Mouse (Mus musculus): ENCODE results near the gene Ogg1.

Gene Ogg1

DNA sequence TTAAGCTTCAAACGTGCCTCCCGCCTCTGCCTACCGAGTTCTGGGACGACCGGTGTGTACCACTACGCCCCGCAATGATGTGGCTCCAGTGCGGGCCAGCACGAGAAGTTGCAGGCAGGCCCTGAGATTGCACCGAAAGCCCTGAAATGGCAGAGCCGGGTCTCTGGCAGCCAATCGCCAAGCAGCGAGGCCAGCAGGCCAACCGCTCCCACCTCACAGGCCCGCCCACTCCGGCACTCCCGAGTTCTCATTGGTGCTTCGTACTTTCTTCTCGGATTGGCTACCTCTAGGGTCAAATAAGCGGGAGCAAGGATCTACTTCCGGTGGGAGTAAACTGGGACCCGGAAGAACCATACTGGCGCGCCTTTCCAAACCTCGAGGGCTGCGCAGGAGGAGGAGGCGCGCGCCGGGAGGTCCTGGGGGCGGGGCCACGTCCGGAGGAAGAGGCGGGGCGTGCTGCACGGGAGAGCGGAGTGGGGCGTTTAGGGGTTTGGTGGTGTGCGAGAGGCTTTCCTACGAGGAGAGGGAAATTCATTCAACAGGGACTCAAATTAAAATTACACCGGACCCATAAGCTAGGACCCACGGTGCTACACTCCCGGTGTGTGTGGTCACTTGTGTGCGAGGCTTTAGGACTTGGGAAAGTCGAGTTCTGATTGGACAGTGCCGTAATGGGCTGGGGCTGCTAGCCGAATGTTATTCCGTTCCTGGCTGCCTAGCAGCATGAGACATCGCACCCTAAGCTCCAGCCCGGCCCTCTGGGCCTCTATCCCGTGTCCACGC, at the start of gene Ogg1:
Gene Ogg1 (plus strand): TSS at position 440 of the 783 bp plus-strand sequence.
- DNase-seq (ENCODE audit: low spot score in 2 of 2) = peak; percentile 99 to 100

DNA sequence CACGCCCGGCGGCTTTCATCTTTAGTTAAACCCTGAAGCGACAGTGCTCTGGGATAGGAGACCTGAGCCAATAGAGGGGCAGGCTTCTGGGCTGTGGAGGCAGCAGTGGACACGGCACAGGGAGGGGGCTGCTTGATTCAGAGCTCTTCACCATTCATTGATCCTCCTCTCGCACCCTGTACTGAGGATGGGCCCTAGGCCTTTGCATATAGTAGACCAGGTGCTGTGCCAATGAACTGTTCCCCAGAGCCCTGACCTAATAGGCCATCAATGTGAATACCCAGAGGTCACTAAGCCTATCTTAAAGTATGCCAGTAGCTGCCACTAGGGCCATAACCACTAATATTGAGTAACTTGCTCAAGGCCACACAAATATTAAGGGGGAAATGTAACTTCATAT, 45.1 kb upstream of the Ogg1 start:
- no peak for DNase-seq (ENCODE audit: low spot score in 2 of 2)

DNA sequence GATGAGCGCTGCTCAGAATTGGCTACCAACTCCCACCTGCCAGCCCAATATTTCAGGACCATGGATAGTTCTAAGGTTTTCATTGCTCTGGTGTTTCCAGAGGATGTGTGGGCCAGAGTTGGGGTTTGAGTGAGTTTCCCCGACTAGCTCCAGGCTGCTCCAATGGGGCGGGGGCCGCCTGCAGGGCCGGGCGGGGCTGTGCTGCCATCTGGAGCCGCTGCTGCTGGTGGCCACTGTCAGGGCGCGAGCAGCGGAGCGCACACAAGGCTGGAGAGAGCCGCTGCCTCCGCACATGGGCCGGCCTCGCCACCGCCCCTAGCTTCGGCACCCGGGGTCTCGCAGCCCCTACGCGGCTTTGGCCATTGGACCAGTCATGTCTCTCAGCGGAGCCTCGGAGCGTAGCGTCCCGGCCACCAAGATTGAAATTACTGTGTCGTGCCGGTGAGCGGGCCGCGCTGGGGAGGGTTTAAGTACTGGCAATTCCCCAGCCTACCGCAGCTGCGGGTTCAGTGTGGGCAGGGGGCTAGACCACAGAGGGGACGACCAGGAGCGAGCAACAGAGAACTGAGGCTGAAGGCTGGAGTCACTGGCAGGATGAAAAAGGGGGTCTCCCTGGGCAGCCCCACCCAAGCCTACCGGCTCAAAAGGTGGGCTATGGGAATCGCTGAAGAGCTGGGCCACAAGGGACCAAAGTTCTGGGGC, 44.5 kb upstream of the Ogg1 start, which contains the start of gene Cpne9:
Gene Cpne9 (plus strand): TSS at position 207 of the 702 bp plus-strand sequence.
- DNase-seq (ENCODE audit: low spot score in 2 of 2) = no peak

DNA sequence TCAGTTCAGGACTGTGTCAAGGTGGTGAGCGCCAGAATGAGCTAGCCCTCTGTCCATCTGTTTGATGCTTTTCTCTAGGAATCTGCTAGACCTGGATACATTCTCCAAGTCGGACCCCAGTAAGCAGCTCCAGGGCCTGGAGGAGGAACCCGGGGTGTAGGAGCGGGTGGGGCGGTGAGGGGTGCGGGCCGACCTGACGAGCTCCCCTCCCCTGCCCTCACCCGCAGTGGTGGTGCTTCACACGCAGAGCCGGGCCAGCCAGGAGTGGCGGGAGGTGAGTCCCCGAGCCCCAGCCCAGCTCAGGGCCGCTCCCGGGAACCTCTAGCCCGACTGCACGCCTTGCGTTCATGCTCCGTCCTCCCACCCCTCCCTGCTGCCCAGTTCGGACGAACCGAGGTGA, 43.8 kb upstream of the Ogg1 start:
- no peak for DNase-seq (ENCODE audit: low spot score in 2 of 2)

DNA sequence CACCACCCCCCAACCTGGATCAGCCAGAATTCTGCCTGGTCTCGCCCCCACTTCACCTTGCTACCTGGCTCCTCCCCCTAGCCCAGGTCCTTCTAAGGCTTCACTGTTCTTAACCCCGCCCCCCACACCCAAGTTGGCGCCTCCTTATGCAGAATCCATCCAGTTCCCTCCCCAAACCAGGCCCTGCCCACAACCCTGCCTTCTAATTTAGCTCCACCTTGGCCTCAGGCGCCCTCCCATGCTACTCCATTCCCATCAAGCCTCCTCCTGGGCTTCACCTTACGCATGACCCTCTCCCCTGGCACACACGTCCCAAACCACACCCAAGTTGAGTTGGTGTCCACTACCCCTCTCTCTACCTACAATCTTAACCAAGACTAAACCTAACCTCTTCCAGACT, 43.3 kb upstream of the Ogg1 start:
- no peak for DNase-seq (ENCODE audit: low spot score in 2 of 2)

DNA sequence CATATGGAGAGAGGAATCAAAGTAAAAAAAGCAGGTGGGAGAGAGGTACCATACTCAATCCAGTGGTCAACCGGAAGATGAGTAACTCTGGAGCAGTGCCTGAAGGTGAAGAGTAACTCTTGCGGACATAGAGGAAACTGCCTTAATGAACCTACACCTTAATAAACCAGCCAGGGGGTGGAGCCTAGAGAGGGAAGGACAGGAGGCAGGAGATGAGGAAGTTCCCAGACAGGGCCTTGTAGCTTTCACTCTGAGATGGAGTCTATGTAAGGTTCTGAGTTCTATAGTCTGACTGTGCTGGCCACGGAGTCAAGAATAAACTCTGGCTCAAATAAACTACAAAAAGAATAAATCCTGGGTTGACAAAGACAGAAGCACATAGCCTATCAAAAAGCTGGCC, 41.8 kb upstream of the Ogg1 start:
- no peak for DNase-seq (ENCODE audit: low spot score in 2 of 2)

DNA sequence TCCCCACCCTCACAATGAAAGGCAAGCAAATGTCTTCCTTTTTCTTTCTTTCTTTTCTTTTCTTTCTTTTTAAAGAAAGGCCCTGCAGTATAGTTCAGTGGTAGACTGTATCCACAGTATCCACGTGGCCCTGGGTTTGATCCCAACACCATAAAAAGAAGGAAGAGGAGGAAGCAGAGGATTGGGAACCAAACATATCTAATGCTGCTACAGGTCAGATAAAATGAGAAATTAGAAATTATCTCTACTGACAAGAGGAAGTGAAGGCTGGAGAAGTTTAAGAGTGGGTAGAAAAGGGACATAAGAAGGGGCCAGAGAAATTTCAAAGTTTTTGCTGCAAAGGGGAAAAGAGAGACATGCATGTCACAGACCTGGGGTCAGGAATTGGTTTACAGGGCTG, 40.5 kb upstream of the Ogg1 start:
- DNase-seq (ENCODE audit: low spot score in 2 of 2) = no peak

DNA sequence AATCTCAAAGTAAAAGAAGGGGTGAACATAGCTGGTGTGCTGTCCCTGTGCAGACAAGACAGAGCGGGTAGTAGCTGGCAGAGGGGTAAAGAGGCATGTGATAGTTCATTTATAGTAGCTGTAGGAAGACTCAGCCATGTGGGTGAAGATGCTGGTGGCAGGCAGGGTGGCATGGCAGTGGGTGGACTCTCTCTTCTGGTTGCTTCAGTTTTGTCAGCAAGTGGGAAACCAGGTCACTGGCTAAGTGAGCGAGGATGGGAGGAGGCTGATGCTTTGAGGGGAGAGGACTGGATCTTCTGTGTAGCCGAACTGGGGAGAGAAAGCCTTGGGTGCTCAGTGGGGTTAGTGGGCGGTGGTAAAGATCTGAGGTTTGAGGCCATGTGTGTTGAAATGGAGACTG, 39.5 kb upstream of the Ogg1 start:
- DNase-seq (ENCODE audit: low spot score in 2 of 2) = no peak

DNA sequence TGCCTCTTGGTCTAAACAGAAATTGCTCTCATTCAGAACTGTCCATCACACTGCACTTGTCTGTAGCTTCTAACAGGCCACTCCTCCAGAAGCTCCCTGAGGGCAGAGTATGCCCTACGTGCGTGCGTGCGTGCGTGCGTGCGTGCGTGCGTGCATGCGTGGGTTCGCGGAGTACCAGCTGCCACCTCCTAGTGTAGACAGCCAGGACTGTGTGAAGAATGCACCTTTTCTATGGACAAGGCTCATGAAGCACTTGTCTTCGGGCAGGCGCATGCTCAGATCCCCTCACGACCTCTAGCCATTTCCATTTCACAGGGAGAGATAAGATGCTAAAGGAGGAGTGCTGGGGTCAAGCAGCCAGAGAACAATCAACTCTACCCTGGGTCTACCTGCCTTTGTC, 37.4 kb upstream of the Ogg1 start:
- DNase-seq (ENCODE audit: low spot score in 2 of 2) = no peak

DNA sequence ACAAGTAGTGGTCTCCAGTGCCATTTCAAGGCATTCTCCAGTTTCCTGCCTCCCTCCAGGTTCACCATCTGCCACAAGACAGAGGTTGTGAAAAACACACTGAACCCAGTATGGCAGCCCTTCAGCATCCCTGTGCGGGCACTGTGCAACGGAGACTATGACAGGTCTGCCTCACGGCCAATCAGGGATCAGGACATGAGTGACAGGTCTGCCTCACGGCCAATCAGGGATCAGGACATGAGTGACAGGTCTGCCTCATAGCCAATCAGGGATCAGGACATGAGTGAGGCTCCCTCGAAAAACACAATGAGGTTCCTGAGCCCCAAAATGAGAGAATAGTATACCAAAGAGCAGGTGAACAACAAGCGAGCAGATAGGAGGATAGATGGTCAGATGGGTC, 36.4 kb upstream of the Ogg1 start:
- no peak for DNase-seq (ENCODE audit: low spot score in 2 of 2)

DNA sequence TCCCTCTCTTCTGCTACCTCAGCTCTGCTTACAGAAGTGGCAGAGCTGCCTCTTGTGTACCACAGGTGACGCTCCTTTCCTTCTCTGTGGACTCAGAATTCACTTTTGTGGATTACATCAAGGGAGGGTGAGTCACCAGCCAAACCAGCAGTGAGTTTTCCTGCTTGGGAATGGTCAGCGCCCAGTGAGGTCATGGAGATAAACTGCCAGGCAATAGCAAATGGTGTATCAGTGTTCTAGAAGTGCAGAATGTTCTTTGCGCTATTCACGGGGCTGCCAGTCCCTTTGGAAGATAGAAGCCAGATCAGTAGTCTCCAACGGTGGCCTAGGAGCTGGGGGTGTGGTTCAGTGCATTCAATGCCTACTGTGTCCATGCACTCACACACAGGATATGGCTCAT, 33.8 kb upstream of the Ogg1 start:
- DNase-seq (ENCODE audit: low spot score in 2 of 2) = no peak

DNA sequence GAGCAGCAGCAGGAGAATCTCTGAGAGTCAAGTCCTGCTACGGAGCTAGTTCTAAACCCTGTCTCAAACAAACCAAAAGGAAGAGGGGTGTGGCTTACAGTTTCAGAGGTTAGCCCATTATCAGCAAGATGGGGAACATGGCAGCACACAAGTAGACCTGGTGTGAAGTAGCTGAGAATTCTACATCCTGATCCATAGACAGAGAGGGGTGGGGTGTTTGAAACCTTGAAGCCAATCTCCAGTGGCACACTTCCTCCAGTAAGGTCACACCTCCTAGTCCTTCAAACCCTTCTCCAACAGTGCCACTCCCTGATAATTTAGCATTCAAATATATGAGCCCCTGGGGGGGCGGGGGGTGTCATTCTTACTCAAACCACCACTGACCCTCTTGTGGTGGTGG, 30.7 kb upstream of the Ogg1 start:
- DNase-seq (ENCODE audit: low spot score in 2 of 2) = no peak

DNA sequence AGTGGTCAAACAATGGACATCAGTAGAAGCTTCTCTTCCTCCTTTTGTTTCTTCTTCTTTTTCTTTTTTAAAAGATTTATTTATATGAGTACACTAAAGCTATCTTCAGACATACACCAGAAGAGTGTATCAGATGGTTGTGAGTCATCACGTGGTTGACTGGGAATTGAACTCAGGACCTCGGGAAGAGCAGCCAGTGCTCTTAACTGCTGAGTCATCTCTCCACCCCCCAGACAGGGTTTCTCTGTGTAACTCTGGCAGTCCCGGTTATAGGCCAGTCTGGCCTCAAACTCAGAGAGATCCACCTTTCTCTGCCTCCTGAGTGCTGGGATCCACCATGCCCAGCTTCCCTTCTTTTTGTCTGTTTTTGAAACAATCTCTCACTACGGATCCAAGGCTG, 30.1 kb upstream of the Ogg1 start:
- no peak for DNase-seq (ENCODE audit: low spot score in 2 of 2)

DNA sequence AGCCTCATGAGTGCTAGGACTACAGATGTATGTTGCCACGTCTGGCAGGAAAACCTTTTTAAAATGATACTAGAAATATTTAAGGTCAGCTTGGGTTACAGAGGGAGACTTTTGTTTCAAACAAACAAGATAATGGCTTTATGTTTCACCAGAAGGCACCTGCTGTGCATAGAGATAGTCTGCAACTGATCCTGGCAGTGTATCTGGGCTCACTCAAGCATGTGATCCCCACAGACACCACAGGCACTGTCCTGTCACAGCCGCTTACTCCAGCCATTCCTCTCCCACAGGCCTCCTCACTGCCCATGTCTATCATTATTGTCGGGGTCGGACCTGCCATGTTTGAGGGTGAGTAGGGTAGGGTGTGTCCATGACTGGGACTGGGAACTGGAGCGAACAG, 25.4 kb upstream of the Ogg1 start:
- no peak for DNase-seq (ENCODE audit: low spot score in 2 of 2)

DNA sequence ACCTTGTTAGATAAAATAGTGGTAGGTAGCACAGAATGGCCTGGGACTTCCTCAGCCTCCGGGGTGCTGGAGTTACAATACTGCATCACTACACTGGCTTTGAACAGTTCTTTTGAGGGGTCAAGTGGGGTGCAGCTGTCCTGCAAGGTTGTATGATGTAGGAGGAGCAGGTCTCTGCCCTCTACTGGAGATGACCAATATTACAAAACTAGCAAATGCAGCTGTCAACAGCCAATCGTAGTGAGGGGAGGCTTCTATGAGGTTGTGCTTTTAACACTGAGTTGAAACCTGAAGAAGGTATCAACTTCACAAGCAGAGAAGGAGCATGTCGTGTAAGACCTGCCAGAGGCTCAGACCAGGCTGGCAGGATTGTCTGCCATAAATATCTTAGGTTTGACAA, 24.5 kb upstream of the Ogg1 start:
- no peak for DNase-seq (ENCODE audit: low spot score in 2 of 2)

DNA sequence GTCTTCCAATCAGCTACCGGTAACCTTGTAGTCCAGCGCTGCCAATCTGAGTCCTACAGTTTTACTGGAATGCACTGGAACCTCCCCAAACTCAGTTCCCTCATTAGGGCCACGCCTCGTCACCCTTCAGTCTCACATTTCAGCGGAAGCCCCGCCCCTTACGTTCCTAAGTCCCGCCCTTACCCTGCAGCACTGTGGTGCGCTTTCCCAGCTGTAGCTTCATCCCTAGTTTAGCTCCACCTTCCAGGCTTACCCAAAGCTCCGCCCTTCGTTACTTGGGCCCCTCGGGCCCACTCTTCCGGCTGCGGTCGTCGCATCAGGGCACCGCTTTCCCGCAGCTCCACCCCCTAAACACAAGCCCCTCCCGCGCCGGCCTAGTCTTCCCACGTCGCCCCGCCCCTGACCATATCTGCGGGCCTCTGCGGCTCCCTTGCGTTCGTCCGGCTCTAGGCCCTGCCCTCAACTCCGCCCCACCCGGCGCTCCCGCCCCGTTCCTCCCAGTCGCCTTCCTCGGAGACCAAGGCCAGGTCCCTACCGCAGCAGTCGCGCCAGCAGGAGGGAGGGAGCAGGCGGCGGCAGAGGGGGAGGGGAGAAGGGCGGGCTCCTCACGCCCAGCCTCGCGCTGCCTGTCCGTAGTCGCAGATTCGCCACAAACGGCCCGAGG, 20.3 kb upstream of the Ogg1 start:
- DNase-seq (ENCODE audit: low spot score in 2 of 2) = peak; percentile 100

DNA sequence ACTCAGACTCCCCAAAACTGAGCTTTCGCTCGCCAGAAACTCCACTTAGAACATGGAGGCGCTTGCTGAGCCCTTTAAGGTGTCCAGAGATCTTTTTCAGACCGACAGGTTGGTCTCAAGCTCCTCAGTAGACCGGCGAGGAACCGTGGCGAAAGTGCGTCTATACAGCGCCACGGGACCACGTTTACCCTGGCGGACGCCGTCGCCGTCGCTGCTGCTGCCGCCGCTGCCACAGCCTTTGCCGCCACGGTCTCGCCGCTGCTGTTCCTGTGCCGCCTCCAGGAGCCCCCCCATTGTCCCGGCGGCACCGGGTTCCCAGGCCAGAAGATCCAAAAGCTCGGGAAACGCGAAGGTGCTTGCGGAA, 19.8 kb upstream of the Ogg1 start, which contains the start of gene Brpf1:
Gene Brpf1 (plus strand): TSS at position 152 of the 364 bp plus-strand sequence.
- DNase-seq (ENCODE audit: low spot score in 2 of 2) = no peak

DNA sequence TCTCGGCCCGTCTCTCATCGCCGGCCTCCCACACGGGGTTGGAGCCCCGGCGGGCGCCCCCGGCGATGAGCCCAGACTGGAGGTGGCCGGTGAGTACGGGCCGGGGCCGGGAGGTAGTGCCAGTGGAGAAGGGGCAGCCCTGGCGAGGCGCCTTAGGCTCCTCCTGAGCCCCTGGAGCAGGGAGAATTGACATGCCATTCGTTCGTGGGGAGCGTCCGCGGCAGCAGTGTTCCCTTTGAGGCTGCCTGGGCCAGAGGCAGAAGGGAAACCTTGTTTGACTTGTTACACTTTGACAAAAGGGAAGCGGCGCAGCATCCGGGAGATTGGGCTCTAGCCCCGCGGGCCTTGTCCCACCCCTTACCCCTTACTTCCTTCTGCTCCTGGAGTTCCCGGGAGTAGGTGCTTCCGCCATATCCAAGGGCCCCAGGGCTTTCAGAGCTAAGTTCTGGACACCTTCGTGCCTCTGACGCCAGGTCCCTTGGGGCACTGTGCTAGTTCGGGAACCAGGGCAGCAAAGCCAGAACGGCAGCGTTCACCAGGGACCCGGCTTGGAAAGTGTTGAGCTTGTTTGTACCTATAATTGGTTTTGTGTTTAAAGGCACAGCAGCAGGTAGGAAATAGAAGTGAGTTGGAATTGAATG, 19.2 kb upstream of the Ogg1 start:
- DNase-seq (ENCODE audit: low spot score in 2 of 2) = peak; percentile 40 to 57

DNA sequence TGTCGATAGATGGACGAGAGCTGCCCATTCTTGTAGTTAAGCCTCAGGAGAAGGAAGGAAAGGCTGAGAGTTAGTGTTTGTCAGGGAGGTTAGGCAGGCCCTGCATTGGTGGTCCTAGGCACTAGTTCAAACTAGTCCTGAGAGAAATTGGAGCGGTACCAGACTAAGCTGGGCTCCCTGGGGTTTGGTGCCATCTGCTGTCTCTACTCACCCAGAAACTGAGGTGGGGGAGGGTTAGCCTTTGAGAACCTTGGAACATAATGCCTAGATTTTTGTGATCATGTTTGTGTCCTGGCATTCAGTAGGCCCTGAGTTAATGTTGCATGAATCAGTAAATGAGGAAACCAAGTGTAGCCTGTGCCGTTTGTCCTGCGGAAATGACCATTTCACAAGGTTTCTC, 18.6 kb upstream of the Ogg1 start:
- no peak for DNase-seq (ENCODE audit: low spot score in 2 of 2)

DNA sequence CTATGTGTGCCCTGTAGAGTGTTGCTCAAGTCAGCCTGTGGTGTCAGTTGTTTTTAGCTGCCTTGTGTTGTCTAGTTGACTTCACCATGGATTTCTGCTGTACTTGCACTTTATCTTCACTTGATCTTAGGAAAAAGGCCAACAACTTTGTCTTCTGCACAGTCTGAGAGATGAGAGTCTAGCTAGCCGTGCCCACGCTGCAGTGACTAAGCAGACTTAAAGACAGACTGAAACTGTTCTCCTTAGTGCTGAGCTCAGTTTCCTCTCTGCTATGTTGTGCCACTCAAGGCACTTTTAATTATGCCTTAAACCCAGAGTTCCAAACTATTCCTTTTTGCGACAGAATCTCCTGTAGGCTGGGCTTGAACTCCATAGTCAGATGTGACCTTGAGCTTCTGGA, 10.8 kb upstream of the Ogg1 start:
- no peak for DNase-seq (ENCODE audit: low spot score in 2 of 2)

DNA sequence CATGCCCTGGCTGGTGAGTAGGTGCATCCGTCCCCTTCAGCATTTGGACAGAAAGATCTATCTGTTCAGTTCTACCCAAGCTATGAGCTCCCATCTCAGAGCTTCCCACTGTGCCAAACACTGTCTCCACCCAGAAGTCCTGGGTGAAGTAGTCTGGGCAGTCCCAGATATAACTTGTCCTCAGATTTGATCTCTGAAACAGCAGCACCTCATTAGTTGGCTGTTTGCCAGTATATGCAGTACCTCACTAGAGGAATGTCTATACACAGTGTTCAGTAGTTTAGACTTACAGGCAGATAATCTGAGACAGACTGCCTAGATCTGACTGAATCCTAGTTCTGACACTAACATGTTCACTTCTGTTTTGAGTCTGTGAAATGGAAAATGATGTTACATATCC, 2.6 kb downstream of the Ogg1 start:
- no peak for DNase-seq (ENCODE audit: low spot score in 2 of 2)

DNA sequence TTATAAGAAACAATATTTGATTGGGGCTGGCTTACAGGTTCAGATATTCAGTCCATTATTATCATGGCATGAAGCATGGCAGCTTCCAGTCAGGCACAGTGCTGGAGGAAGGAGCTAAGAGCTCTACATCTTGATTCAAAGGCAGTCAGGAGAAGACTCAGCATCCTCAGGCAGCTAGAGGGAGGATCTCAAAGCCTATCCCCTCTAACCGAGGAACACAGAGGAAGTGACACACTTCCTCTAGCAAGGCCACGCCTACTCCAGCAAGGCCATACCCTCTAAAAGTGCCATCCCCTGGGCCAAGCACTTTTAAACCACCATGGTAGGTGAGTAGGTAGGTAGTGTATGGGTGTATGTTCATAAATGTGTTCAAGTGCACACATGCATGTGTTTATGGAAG, 3.8 kb downstream of the Ogg1 start:
- DNase-seq (ENCODE audit: low spot score in 2 of 2) = peak in 1 of 2 experiments; percentile 30
